Mouse (Mus musculus) testis, adult 2 months (tissue): Measurements from ENCODE around the gene Slc25a21. TPM values are rescaled to one million over a fixed set of nuclear protein-coding genes. Genes with fewer than 3 reads are reported as not detected.
A peak's percentile ranks its signal among the peaks of the same experiment; 100 is the strongest.

Experiments
- H3K27ac ChIP-seq: fragments of 200-500 bp; 2 replicates; pipeline ENCODE4 v1.5.1; 2012; ENCODE audit warnings: low read depth, low read length; ENCODE audit not compliant: control insufficient read depth, insufficient read depth
- H3K27me3 ChIP-seq: fragments of 200-500 bp; 2 replicates; pipeline ENCODE4 v1.6.1; 2012; ENCODE audit warnings: mild to moderate bottlenecking, low read length, moderate library complexity; ENCODE audit not compliant: control insufficient read depth, insufficient read depth
- H3K36me3 ChIP-seq: fragments of 200-500 bp; 2 replicates; pipeline ENCODE4 v1.6.1; 2012; ENCODE audit warnings: mild to moderate bottlenecking, low read length; ENCODE audit not compliant: control insufficient read depth, insufficient read depth
- H3K4me1 ChIP-seq: fragments of 200-500 bp; 2 replicates; pipeline ENCODE4 v1.6.1; 2012; ENCODE audit warnings: low read length; ENCODE audit not compliant: control insufficient read depth, insufficient read depth
- H3K4me3 ChIP-seq: fragments of 200-500 bp; 2 replicates; pipeline ENCODE4 v1.5.1; 2012; ENCODE audit warnings: low read depth, mild to moderate bottlenecking, low read length, moderate library complexity, mixed read lengths; ENCODE audit not compliant: control insufficient read depth
- CTCF ChIP-seq: fragments of 200-500 bp; IDR thresholded peaks from 2 replicates; pipeline ENCODE4 v1.5.1; 2012; ENCODE audit warnings: low read depth, mild to moderate bottlenecking, inconsistent platforms, low read length, moderate library complexity; ENCODE audit not compliant: control insufficient read depth, insufficient read depth, insufficient replicate concordance
- POLR2A ChIP-seq: fragments of 200-500 bp; IDR thresholded peaks from 2 replicates; pipeline ENCODE4 v1.6.1; 2012; ENCODE audit warnings: low read depth, mild to moderate bottlenecking, inconsistent platforms, low read length, moderate library complexity; ENCODE audit not compliant: control insufficient read depth
- polyA plus RNA-seq: library from polyadenylated mRNA; depleted of rRNA; stranded (reverse); fragments of >200 nt; gene quantifications from 2 replicates; pipeline ENCODE4 v1.2.3, GENCODE M21; 2012; rRNA removed

Slc25a21 gene
- polyA plus RNA-seq, 1 experiment: 0.75 TPM

GRCm38 (mm10) chr12:56687640-56688481 is 509.4 kb downstream of the Slc25a21 start:
- Histone ChIP-seq H3K27ac (no peak overlapping the region), H3K4me1 (peaks cover 20% of the 10 kb centered on the region), H3K4me3 (no peak overlapping the region), H3K27me3 (peaks cover 14% of the 10 kb centered on the region), H3K36me3 (no peaks in the 10 kb centered on the region)
- TF ChIP-seq POLR2A (no peak), CTCF (no peak)

GRCm38 (mm10) chr12:56681096-56681811 is 516.0 kb downstream of the Slc25a21 start:
- peaks cover 6% of the 10 kb centered on the region for H3K4me1 ChIP-seq
- no peaks in the 10 kb centered on the region for H3K36me3 ChIP-seq
- peak overlapping the region; percentile 50 for H3K4me3 ChIP-seq
- no peak overlapping the region for H3K27ac ChIP-seq
- TF ChIP-seq CTCF (peak; percentile 29; the same call in 1 of the 2 replicates), POLR2A (no peak)
- H3K27me3 ChIP-seq: peaks cover 4% of the 10 kb centered on the region

DNA sequence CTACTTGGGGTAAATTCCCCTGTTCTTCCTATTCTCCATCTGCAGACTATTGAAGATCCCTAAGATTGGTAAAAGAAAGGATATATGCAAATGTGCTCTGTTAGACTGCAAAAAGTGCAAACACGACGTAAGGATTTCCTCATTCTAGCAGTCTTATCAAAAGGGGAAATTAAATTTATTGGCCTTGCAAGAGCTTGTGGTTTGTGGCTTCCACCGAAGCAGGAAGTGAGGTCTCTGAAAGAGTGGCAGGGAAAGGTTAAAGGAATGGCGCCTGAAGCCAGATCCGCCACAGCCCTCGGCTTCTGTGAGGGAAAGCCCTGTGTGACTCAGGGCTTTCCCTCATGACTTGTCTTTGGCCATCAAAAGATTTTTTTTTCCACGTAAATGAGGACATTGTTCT is 519.7 kb downstream of the Slc25a21 start:
- H3K27me3 ChIP-seq: peaks cover 4% of the 10 kb centered on the region

DNA sequence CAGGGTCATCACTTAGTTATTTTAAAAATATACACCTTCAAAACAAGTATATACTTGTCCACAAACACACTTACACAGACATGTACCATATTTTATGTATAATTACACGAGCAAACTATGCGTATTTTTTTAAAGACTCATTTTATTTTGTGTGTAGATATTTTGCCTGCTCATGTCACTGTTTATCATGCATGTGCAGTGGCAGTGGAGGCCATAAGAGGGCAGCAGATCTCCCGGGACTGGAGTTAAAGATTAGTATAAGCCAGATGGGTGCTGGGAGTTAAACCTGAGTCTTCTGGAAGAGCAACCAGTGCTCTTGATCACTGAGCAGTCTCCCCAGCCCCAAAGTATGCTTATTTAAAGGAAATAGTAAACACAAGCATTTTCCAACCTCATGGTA is 522.5 kb downstream of the Slc25a21 start:
- H3K4me3 ChIP-seq: no peak overlapping the region
- H3K4me1 ChIP-seq: peaks cover 4% of the 10 kb centered on the region
- no peak for TF ChIP-seq POLR2A
- no peak for TF ChIP-seq CTCF
- H3K27me3 ChIP-seq: no peaks in the 10 kb centered on the region
- H3K27ac ChIP-seq: no peak overlapping the region
- H3K36me3 ChIP-seq: no peaks in the 10 kb centered on the region

More for the DNA sequence above, 519.7 kb downstream of the Slc25a21 start:
- Histone ChIP-seq H3K4me1 (peaks cover 6% of the 10 kb centered on the region), H3K36me3 (no peaks in the 10 kb centered on the region), H3K27ac (no peak overlapping the region), H3K4me3 (no peak overlapping the region)
- TF ChIP-seq POLR2A (no peak), CTCF (no peak)

GRCm38 (mm10) chr12:56670795-56671194 is 526.5 kb downstream of the Slc25a21 start:
- Histone ChIP-seq H3K27ac (no peak overlapping the region), H3K4me1 (peaks cover 4% of the 10 kb centered on the region)
- no peak for TF ChIP-seq CTCF
- TF ChIP-seq POLR2A: no peak

DNA sequence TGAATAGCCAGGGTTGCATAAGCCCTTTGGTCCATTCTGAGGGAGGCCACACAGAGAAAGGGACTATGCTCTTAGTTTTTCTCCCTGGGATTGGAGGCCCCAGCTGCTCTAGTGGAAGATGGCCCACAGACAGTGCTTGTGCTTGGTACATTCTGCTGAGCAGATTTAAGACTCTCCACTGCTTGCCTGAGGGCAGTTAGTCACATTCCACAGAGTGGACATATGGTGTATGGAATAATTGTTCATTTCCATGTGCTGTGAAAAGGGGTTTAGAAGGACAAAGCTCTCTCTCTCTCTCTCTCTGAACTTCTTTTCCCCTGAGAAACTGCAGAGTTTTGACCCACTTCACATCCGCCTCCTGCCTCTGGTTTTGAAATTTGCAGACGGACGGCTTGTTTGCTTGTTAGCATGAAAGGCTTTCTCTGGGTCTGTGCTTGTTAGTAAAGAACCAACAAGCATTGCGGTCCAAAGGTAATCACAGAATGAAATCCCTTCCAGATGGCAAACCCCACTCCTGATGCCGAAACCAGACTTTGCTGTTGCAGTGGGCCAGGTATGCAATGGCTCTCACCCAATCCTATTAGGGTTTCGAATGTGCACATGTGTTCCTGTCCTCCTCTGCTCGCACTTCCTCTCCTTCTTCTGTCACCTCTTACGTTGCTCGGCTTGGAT is 527.7 kb downstream of the Slc25a21 start:
- H3K27me3 ChIP-seq: no peaks in the 10 kb centered on the region
- H3K36me3 ChIP-seq: no peaks in the 10 kb centered on the region
- H3K4me3 ChIP-seq: no peak overlapping the region
- no peak overlapping the region for H3K27ac ChIP-seq
- TF ChIP-seq POLR2A: no peak
- TF ChIP-seq CTCF: no peak
- peaks cover 4% of the 10 kb centered on the region for H3K4me1 ChIP-seq

More at GRCm38 (mm10) chr12:56670795-56671194, 526.5 kb downstream of the Slc25a21 start:
- no peaks in the 10 kb centered on the region for H3K36me3 ChIP-seq
- H3K4me3 ChIP-seq: no peak overlapping the region
- no peaks in the 10 kb centered on the region for H3K27me3 ChIP-seq

Other genes with a start within 250 kb of the Slc25a21 start
- 15.3 and 18.8 TPM in 2 replicates for gene Prps1l3, start 32.9 kb upstream of the Slc25a21 start, polyA plus RNA-seq
- gene Mipol1, start 33.0 kb upstream of the Slc25a21 start, polyA plus RNA-seq: 2.7 and 4.1 TPM in 2 replicates